Mouse (Mus musculus) WW6 (cell line): ENCODE results near the gene Olfr281.
A peak's percentile ranks its signal among the peaks of the same experiment; 100 is the strongest.

Experiments
- DNase-seq: peaks from one replicate; pipeline ENCODE4 v3.0.0-alpha.2; 2013; ENCODE audit warnings: low read depth, low spot score

The Olfr281 gene

GRCm38 (mm10) chr15:98483907-98484886 is 31.8 kb downstream of the Olfr281 start:
- DNase-seq, result no peak

- no peak for DNase-seq
These were observed 34.1 kb downstream of the Olfr281 start for GRCm38 (mm10) chr15:98486433-98487021.

GRCm38 (mm10) chr15:98491332-98491731 is 38.9 kb downstream of the Olfr281 start:
- no peak for DNase-seq

GRCm38 (mm10) chr15:98492102-98492501 is 39.7 kb downstream of the Olfr281 start, which contains the start of gene Olfr279:
Gene Olfr279, plus strand, starts transcription at chr15:98492402.
- DNase-seq, result no peak

GRCm38 (mm10) chr15:98497631-98498030 is 45.2 kb downstream of the Olfr281 start:
- no peak for DNase-seq

- DNase-seq, result no peak
These were observed 50.9 kb downstream of the Olfr281 start for GRCm38 (mm10) chr15:98503317-98503716.

GRCm38 (mm10) chr15:98504514-98504913 is 52.1 kb downstream of the Olfr281 start:
- peak; percentile 63 for DNase-seq

GRCm38 (mm10) chr15:98506253-98506957 is 54.0 kb downstream of the Olfr281 start:
- DNase-seq, result no peak

GRCm38 (mm10) chr15:98507321-98507720 is 54.9 kb downstream of the Olfr281 start:
- no peak for DNase-seq

GRCm38 (mm10) chr15:98509387-98509786 is 57.0 kb downstream of the Olfr281 start:
- no peak for DNase-seq
